Mouse (Mus musculus) monocyte, adult 2 months (primary cell): ENCODE measurements around the gene Col6a4.

Source experiments
- DNase-seq, 2 experiments: peaks; one replicate each; pipeline ENCODE4 v3.0.0; 2022; ENCODE audit warnings: low spot score in 2 of 2, low read depth in 1 of 2

Gene Col6a4

GRCm38 (mm10) chr9:105967976-105968375, 128.6 kb downstream of the Col6a4 start:
- no peak for DNase-seq

- DNase-seq = no peak
Measured at GRCm38 (mm10) chr9:105960533-105960932, 136.1 kb downstream of the Col6a4 start, which contains the start of gene Col6a5. Col6a5 (minus strand) TSS chr9:105960643.

GRCm38 (mm10) chr9:105959116-105959515, 137.5 kb downstream of the Col6a4 start:
- DNase-seq = no peak

GRCm38 (mm10) chr9:105949755-105950154, 146.8 kb downstream of the Col6a4 start:
- DNase-seq = no peak

- DNase-seq = no peak
Measured at GRCm38 (mm10) chr9:105947577-105947976, 149.0 kb downstream of the Col6a4 start.
